Mouse (Mus musculus): ENCODE measurements around the gene Enpp6. TPM values are rescaled to one million over a fixed set of nuclear protein-coding genes. Genes with fewer than 3 reads are reported as not detected.

Enpp6 gene
- polyA plus RNA-seq, 1 experiment from 2014 or later: 0.13 TPM

- Histone ChIP-seq H3K9me3 (ENCODE audit: control insufficient read depth, low read length) (no peaks in the 10 kb centered on the region), H3K27ac (ENCODE audit: low read depth, low read length) (no peak overlapping the region), H3K4me2 (ENCODE audit: low read depth, low read length, severe bottlenecking) (no peak overlapping the region), H3K4me3 (ENCODE audit: low read depth, low read length) (no peak overlapping the region), H3K4me1 (replicated peaks; ENCODE audit: control insufficient read depth, insufficient read depth, low read length) (0 out of 2 replicates have a peak, but pooled peaks cover 2% of the 10 kb centered on the region), H3K9ac (ENCODE audit: low read length) (no peak overlapping the region), H3K27me3 (ENCODE audit: control insufficient read depth, insufficient read depth, low read length) (no peaks in the 10 kb centered on the region), H3K36me3 (ENCODE audit: control insufficient read depth, insufficient read depth, low read length) (no peaks in the 10 kb centered on the region)
- DNase-seq (ENCODE audit: low spot score) (peak; percentile 84), ATAC-seq (replicated peaks; ENCODE audit: low FRiP score) (peak; percentile 74)
- 42% methylated on average over 13 of the region's 13 CpGs for WGBS
Observed at GRCm38 (mm10) chr8:47016268-47016946, 29.7 kb downstream of the Enpp6 start.

DNA sequence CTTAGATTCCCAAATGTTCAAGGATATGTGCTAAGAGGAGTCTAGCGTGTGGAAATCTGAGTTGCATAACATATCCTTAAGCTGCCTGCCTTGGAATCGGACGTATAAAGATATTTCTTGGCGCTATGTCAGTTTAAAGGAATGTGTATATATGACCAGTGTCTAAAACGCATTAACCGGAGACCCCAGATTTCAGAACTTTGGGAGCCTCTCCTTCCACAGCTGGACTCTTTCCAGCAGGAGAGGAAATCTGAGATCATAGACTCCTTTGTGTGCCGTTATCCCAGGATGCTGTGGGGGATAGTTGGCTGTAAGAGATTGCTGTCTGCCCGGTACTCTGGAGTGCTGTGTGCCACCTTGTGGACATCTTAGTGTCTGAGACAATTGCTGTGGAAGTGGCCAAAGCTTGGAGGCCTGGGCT is 34.5 kb downstream of the Enpp6 start:
- Histone ChIP-seq H3K4me1 (replicated peaks; ENCODE audit: control insufficient read depth, insufficient read depth, low read length) (0 out of 2 replicates have a peak, but pooled peaks cover 2% of the 10 kb centered on the region), H3K36me3 (ENCODE audit: control insufficient read depth, insufficient read depth, low read length) (no peaks in the 10 kb centered on the region), H3K4me3 (ENCODE audit: low read depth, low read length) (no peak overlapping the region), H3K9ac (ENCODE audit: low read length) (no peak overlapping the region), H3K27me3 (ENCODE audit: control insufficient read depth, insufficient read depth, low read length) (no peaks in the 10 kb centered on the region), H3K27ac (ENCODE audit: low read depth, low read length) (no peak overlapping the region), H3K9me3 (ENCODE audit: control insufficient read depth, low read length) (no peaks in the 10 kb centered on the region), H3K4me2 (ENCODE audit: low read depth, low read length, severe bottlenecking) (no peak overlapping the region)
- 87% methylated on average over 8 of the region's 8 CpGs for WGBS
- ATAC-seq (replicated peaks; ENCODE audit: low FRiP score): no peak
- no peak for DNase-seq (ENCODE audit: low spot score)

DNA sequence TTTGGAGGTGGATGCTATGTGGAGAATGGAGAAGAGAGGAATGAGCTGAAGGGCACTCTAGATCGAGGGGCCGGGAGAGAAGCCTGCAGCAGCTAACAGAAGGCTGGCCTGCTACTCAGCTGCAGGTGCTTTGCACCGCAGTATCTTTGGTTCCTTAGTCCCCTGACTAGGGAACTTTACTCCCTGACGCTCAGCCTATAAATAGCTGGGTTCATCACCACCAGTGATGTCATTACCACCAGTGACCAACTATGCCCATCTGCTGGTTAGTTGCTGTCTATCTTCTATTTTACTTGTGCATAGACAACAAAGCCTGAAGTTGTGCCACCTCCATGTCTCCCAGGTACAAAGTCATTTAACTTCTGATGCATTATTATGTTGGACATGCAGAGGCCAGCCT is 37.9 kb downstream of the Enpp6 start:
- ATAC-seq (replicated peaks; ENCODE audit: low FRiP score): no peak
- WGBS: 80% methylated on average over 4 of the region's 4 CpGs

DNA sequence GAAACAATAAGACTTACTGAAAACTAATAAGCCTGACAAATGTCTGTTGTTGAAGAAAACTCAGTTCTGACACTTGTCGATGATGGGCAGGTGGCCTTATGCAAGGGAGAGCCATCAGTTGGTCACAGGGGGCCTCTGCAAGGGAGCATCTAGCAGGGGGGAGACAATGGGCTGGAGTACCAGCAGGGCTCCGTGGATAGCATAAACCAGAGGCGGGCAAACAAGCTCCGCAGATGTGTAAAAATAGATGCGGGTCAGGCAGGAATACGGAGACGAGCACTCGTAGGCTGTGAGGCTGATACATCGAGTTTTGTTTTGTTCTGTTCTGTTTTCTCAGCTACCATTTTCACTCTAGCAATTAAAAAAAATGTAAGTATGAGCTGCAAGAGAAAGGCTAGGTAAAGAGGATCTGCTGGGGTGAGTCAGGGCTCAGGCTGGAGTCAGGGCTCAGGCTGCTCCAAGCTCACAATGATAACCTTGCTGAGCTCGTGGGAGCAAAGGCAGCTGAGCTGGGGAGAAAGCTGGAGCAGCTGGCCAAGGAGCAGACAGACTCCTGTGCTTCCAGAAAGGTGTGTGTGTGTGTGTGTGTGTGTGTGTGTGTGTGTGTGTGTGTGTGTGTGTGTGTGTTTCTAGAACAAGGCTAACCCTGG is 40.3 kb downstream of the Enpp6 start:
- no peaks in the 10 kb centered on the region for H3K9me3 ChIP-seq (ENCODE audit: control insufficient read depth, low read length)
- H3K4me3 ChIP-seq (ENCODE audit: low read depth, low read length): no peak overlapping the region
- peaks cover 2% of the 10 kb centered on the region; the same call in 1 of the 2 replicates for H3K4me1 ChIP-seq (replicated peaks; ENCODE audit: control insufficient read depth, insufficient read depth, low read length)
- no peak overlapping the region for H3K9ac ChIP-seq (ENCODE audit: low read length)
- no peaks in the 10 kb centered on the region for H3K27me3 ChIP-seq (ENCODE audit: control insufficient read depth, insufficient read depth, low read length)
- ATAC-seq (replicated peaks; ENCODE audit: low FRiP score) (no peak), DNase-seq (ENCODE audit: low spot score) (peak; percentile 41)
- 75% methylated on average over 10 of the region's 10 CpGs for WGBS
- H3K4me2 ChIP-seq (ENCODE audit: low read depth, low read length, severe bottlenecking): no peak overlapping the region
- H3K36me3 ChIP-seq (ENCODE audit: control insufficient read depth, insufficient read depth, low read length): no peaks in the 10 kb centered on the region
- no peak overlapping the region for H3K27ac ChIP-seq (ENCODE audit: low read depth, low read length)

More for the DNA sequence above, 37.9 kb downstream of the Enpp6 start:
- H3K36me3 ChIP-seq (ENCODE audit: control insufficient read depth, insufficient read depth, low read length): no peaks in the 10 kb centered on the region
- H3K9ac ChIP-seq (ENCODE audit: low read length): no peak overlapping the region
- no peaks in the 10 kb centered on the region for H3K27me3 ChIP-seq (ENCODE audit: control insufficient read depth, insufficient read depth, low read length)
- no peak overlapping the region for H3K4me2 ChIP-seq (ENCODE audit: low read depth, low read length, severe bottlenecking)
- no peak for DNase-seq (ENCODE audit: low spot score)
- H3K9me3 ChIP-seq (ENCODE audit: control insufficient read depth, low read length): no peaks in the 10 kb centered on the region
- no peak overlapping the region for H3K4me3 ChIP-seq (ENCODE audit: low read depth, low read length)
- peaks cover 2% of the 10 kb centered on the region; the same call in 1 of the 2 replicates for H3K4me1 ChIP-seq (replicated peaks; ENCODE audit: control insufficient read depth, insufficient read depth, low read length)
- no peak overlapping the region for H3K27ac ChIP-seq (ENCODE audit: low read depth, low read length)

DNA sequence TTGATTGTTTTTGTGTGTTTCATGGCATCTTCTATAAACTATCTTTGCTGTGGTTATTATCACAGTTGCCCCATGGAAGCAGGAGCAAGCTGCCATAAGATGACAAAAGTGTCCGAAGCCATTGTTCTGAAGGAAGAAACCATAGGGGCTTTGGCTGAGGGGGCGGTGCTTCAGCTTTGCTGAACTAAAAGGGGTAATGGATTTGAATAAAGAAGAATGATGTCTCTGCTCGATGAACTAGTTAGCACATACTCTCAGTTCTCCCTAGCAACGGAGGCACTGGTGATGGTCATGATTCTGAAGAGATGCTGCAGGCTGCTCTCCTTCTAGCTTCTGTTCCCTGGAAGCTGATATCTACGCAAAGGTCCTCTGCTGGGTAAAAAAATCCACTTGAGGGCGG is 41.8 kb downstream of the Enpp6 start:
- no peak overlapping the region for H3K27ac ChIP-seq (ENCODE audit: low read depth, low read length)
- H3K4me1 ChIP-seq (replicated peaks; ENCODE audit: control insufficient read depth, insufficient read depth, low read length): peaks cover 2% of the 10 kb centered on the region; the same call in 1 of the 2 replicates
- H3K4me2 ChIP-seq (ENCODE audit: low read depth, low read length, severe bottlenecking): no peak overlapping the region
- no peaks in the 10 kb centered on the region for H3K27me3 ChIP-seq (ENCODE audit: control insufficient read depth, insufficient read depth, low read length)
- no peak overlapping the region for H3K4me3 ChIP-seq (ENCODE audit: low read depth, low read length)
- no peaks in the 10 kb centered on the region for H3K36me3 ChIP-seq (ENCODE audit: control insufficient read depth, insufficient read depth, low read length)
- no peak overlapping the region for H3K9ac ChIP-seq (ENCODE audit: low read length)
- ATAC-seq (replicated peaks; ENCODE audit: low FRiP score) (0 out of 2 replicates have a peak, but pooled peaks have one; percentile 36), DNase-seq (ENCODE audit: low spot score) (peak; percentile 54)
- no peaks in the 10 kb centered on the region for H3K9me3 ChIP-seq (ENCODE audit: control insufficient read depth, low read length)
- WGBS: 55% methylated on average over 6 of the region's 6 CpGs

- ATAC-seq (replicated peaks; ENCODE audit: low FRiP score) (no peak), DNase-seq (ENCODE audit: low spot score) (no peak)
- Histone ChIP-seq H3K9me3 (ENCODE audit: control insufficient read depth, low read length) (no peaks in the 10 kb centered on the region), H3K27ac (ENCODE audit: low read depth, low read length) (no peak overlapping the region), H3K36me3 (ENCODE audit: control insufficient read depth, insufficient read depth, low read length) (no peaks in the 10 kb centered on the region), H3K27me3 (ENCODE audit: control insufficient read depth, insufficient read depth, low read length) (no peaks in the 10 kb centered on the region), H3K4me3 (ENCODE audit: low read depth, low read length) (no peak overlapping the region), H3K4me1 (replicated peaks; ENCODE audit: control insufficient read depth, insufficient read depth, low read length) (peaks cover 2% of the 10 kb centered on the region; the same call in 1 of the 2 replicates), H3K4me2 (ENCODE audit: low read depth, low read length, severe bottlenecking) (no peak overlapping the region), H3K9ac (ENCODE audit: low read length) (no peak overlapping the region)
- WGBS: 88% methylated on average over 19 of the region's 19 CpGs
Observed at GRCm38 (mm10) chr8:47030321-47030720, 43.6 kb downstream of the Enpp6 start.

DNA sequence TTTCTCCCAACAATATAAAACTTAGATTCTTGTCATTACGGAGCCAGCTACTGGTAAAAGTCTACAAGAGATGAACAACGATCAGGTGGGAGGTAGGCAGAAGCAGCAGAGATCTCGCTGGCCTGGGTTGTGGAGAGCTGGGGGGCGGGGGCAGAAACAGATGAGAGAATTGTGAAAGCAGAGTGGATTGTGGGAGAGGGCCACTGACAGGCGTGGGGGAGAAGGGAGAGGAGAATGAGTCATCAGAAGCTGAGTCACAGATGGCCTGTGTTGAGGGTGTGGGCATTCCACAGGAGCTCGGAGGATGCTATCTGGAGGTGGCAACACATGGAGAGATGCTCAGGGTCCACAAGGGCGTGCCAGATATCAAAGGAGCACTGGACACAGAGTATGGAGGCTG is 45.4 kb downstream of the Enpp6 start:
- Histone ChIP-seq H3K9me3 (ENCODE audit: control insufficient read depth, low read length) (no peaks in the 10 kb centered on the region), H3K4me3 (ENCODE audit: low read depth, low read length) (no peak overlapping the region), H3K27ac (ENCODE audit: low read depth, low read length) (no peak overlapping the region), H3K4me2 (ENCODE audit: low read depth, low read length, severe bottlenecking) (no peak overlapping the region), H3K36me3 (ENCODE audit: control insufficient read depth, insufficient read depth, low read length) (no peaks in the 10 kb centered on the region), H3K4me1 (replicated peaks; ENCODE audit: control insufficient read depth, insufficient read depth, low read length) (peaks cover 2% of the 10 kb centered on the region; the same call in 1 of the 2 replicates), H3K9ac (ENCODE audit: low read length) (no peak overlapping the region), H3K27me3 (ENCODE audit: control insufficient read depth, insufficient read depth, low read length) (no peaks in the 10 kb centered on the region)
- DNase-seq (ENCODE audit: low spot score): no peak
- 87% methylated on average over 7 of the region's 7 CpGs for WGBS
- no peak for ATAC-seq (replicated peaks; ENCODE audit: low FRiP score)

- DNase-seq (ENCODE audit: low spot score) (no peak), ATAC-seq (replicated peaks; ENCODE audit: low FRiP score) (no peak)
- 91% methylated on average over 4 of the region's 4 CpGs for WGBS
- Histone ChIP-seq H3K27me3 (ENCODE audit: control insufficient read depth, insufficient read depth, low read length) (no peaks in the 10 kb centered on the region), H3K36me3 (ENCODE audit: control insufficient read depth, insufficient read depth, low read length) (no peaks in the 10 kb centered on the region), H3K9ac (ENCODE audit: low read length) (no peak overlapping the region), H3K4me3 (ENCODE audit: low read depth, low read length) (no peak overlapping the region), H3K27ac (ENCODE audit: low read depth, low read length) (no peak overlapping the region), H3K4me1 (replicated peaks; ENCODE audit: control insufficient read depth, insufficient read depth, low read length) (no peaks in the 10 kb centered on the region), H3K4me2 (ENCODE audit: low read depth, low read length, severe bottlenecking) (no peak overlapping the region), H3K9me3 (ENCODE audit: control insufficient read depth, low read length) (no peaks in the 10 kb centered on the region)
Observed at GRCm38 (mm10) chr8:47033976-47034375, 47.3 kb downstream of the Enpp6 start.
